Mouse (Mus musculus): Measurements from ENCODE around the gene Agmo. TPM values are rescaled to one million over a fixed set of nuclear protein-coding genes. Genes with fewer than 3 reads are reported as not detected.

Gene Agmo
- polyA plus RNA-seq (2015; fragmentation: Nextera tagmentation; extraction: Ambion mirVana): 1.0 and 1.1 TPM in 2 replicates

DNA sequence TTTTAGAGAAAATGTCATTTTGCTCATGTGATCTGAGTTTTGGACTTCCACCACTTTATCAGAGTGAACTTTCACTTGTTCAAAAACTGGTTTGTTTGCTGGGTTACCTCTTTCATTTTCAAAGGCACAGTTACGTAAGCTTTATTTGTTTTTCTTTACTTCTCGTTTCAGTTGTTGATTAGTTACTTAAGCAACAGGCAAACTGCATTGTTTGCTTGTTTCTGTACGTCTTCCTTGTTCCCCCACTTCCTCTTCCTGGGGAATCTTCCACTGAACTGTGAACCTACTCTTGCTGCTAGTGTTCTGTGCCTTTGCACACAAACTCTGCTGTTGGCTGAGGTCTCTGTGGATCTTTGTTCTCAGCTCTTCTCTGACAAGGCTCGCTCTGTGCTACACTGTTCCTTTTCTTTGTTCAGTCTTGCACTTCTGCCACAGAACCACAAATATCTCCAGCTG, at the start of gene Agmo:
Gene Agmo (plus strand): TSS at position 76 of the 456 bp plus-strand sequence.
- H3K9ac ChIP-seq: no peak within 1 kb of the TSS
- H3K4me2 ChIP-seq: no peak within 1 kb of the TSS
- no peaks in the 10 kb centered on the region for H3K9me3 ChIP-seq
- no peaks in the 10 kb centered on the region for H3K36me3 ChIP-seq
- WGBS: 56% methylated on average over 4 of the region's 4 CpGs
- ATAC-seq (ENCODE audit: low FRiP score, low read depth): 0 out of 2 replicates have a peak, but pooled peaks have one; percentile 38
- H3K27ac ChIP-seq (replicated peaks): 0 out of 2 replicates have a peak within 1 kb of the TSS, but pooled peaks have one; percentile 20
- no peaks in the 10 kb centered on the region for H3K4me1 ChIP-seq (replicated peaks)
- H3K27me3 ChIP-seq: no peaks in the 10 kb centered on the region
- no peak within 1 kb of the TSS for H3K4me3 ChIP-seq

DNA sequence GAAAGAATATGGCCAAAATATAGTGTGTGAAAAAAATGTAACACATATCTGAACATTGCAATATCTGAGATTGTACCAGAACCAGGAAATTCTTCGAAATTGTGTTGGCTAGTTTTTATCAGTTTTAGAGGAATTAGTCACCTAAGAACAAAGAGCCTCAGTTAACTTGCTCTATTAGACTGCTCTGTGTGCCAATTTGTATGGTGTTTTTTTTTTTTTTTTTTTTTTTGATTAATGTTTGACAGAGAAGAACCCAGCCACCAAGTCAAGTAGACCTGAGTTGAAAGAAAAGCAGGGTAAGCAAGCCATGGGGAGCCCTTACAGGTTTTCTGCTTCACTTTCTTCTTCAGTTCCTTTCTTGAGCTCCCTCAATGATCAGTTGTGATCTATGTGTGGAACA, 10.3 kb upstream of the Agmo start:
- Histone ChIP-seq H3K36me3 (no peaks in the 10 kb centered on the region), H3K9me3 (no peaks in the 10 kb centered on the region), H3K27me3 (no peaks in the 10 kb centered on the region), H3K4me2 (no peak overlapping the region), H3K9ac (no peak overlapping the region), H3K4me1 (replicated peaks) (no peaks in the 10 kb centered on the region), H3K27ac (replicated peaks) (no peak overlapping the region), H3K4me3 (no peak overlapping the region)
- WGBS: 90% methylated on average over 1 of the region's 1 CpGs
- no peak for ATAC-seq (ENCODE audit: low FRiP score, low read depth)

DNA sequence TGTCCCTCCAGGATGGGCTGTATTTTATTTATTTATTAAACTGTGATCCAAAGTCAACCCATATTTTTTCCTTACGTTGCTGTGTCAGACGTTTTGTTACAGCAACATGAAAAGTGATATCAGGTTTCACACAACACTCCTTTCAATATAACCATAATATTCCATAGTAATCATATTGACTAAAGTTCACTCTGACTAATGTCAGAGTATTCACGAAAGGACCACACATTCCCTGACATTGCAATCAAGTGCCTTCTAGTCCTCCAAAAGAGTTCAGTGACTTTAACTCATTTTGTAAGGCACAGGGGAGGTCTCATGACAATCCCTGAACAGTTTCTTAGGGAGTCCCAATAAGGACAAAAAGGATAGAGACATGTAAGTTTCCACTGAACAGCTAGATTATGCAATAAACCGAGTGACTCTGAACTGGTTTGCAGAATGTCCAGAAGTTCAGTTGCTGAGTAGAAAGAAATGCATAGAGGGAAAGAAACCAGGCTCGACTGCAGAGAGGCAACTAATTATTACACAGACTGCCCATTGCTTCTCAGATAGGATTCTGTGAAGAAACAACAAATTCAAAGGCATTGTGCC, 371 bp upstream of the Agmo start:
- 81% methylated on average over 5 of the region's 5 CpGs for WGBS
- H3K4me2 ChIP-seq: no peak overlapping the region

DNA sequence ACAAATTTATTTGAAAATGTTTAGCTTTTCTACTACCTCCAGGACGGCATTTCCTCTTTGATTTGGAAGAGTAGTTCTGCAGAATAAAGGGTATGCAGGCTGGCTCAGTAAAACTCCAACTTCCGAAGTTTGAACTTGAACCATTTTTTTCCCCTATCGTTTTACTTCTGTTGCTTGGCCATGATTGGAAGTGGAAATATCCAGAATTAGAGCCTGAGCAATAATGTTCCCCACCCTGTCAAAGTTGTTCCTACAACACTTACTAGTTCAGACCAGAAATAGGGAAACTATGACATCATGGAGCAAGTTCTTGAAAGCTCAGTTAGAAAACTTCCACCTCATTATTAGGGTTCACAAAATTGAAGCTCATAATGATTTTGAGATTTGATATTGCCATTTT, 1.0 kb downstream of the Agmo start:
- Histone ChIP-seq H3K27ac (replicated peaks) (no peak overlapping the region), H3K4me2 (no peak overlapping the region), H3K36me3 (no peaks in the 10 kb centered on the region), H3K9me3 (no peaks in the 10 kb centered on the region), H3K27me3 (no peaks in the 10 kb centered on the region), H3K4me1 (replicated peaks) (no peaks in the 10 kb centered on the region), H3K9ac (no peak overlapping the region), H3K4me3 (no peak overlapping the region)
- 91% methylated on average over 3 of the region's 3 CpGs for WGBS
- ATAC-seq (ENCODE audit: low FRiP score, low read depth): no peak

More for the DNA sequence above, 371 bp upstream of the Agmo start:
- Histone ChIP-seq H3K9ac (no peak overlapping the region), H3K9me3 (no peaks in the 10 kb centered on the region), H3K36me3 (no peaks in the 10 kb centered on the region), H3K4me3 (no peak overlapping the region), H3K27me3 (no peaks in the 10 kb centered on the region), H3K27ac (replicated peaks) (no peak overlapping the region), H3K4me1 (replicated peaks) (no peaks in the 10 kb centered on the region)
- no peak for ATAC-seq (ENCODE audit: low FRiP score, low read depth)

DNA sequence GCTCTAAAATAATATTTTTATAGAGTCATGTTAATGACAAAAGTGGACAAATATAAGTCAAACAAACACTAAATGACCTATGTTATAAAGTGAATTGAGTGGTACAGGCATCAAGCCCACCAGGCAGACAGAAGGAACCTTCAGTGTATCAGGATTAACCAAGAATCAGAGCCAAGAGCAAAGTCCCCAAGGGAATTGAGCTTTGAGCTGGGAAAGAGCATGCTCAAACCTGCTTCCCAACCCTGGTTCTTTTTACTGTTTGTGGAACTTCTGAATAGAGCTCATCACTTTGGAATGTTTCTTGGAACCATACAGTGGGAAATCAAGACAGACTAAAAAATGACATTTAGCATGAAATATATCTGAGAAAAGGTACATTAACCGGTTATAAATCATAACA, 3.4 kb downstream of the Agmo start:
- H3K27ac ChIP-seq (replicated peaks): no peak overlapping the region
- H3K27me3 ChIP-seq: no peaks in the 10 kb centered on the region
- no peak overlapping the region for H3K9ac ChIP-seq
- 98% methylated on average over 1 of the region's 1 CpGs for WGBS
- ATAC-seq (ENCODE audit: low FRiP score, low read depth): no peak
- H3K4me2 ChIP-seq: no peak overlapping the region
- H3K4me1 ChIP-seq (replicated peaks): no peaks in the 10 kb centered on the region
- no peaks in the 10 kb centered on the region for H3K9me3 ChIP-seq
- H3K4me3 ChIP-seq: no peak overlapping the region
- H3K36me3 ChIP-seq: no peaks in the 10 kb centered on the region

DNA sequence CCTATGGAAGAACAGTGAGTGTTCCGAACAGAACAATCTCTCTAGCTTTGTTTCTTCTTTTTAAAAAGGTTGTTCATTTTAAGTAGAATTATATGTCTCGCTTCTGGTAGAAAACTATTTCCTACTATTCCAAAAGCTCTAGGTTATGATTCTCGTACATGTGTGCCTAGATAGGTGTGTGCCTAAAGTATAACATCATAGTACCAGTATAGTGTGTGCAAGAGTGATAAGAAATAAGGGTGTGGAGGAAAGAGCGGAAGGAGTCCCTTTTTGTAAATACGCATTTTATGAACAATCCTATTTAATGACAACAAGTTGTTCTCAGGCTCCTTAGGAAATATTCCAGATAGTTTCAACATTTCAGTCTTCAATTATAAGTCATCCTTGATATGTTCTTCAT, 10.2 kb downstream of the Agmo start:
- no peaks in the 10 kb centered on the region for H3K4me1 ChIP-seq (replicated peaks)
- no peaks in the 10 kb centered on the region for H3K27me3 ChIP-seq
- no peak overlapping the region for H3K4me2 ChIP-seq
- H3K27ac ChIP-seq (replicated peaks): no peak overlapping the region
- H3K36me3 ChIP-seq: no peaks in the 10 kb centered on the region
- 96% methylated on average over 5 of the region's 5 CpGs for WGBS
- H3K9me3 ChIP-seq: no peaks in the 10 kb centered on the region
- H3K4me3 ChIP-seq: no peak overlapping the region
- ATAC-seq (ENCODE audit: low FRiP score, low read depth): no peak
- no peak overlapping the region for H3K9ac ChIP-seq

DNA sequence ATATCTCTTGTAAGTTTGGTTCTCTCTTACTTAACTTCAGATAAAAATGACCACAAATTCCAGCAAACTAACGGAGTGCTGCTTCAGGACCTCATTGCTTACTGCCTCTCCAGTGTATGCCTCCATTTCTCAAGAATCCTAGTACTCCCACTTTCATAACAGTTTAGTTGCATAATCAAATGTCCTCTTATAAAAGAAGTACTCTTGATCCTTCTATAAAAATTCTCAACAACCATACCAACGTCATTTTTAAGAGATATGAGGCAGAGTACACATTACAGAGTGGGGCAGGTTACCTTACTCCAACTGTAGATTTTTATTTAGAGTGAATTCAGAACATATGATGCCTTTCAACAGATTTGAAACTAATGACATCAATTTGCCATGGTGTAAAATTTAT, 15.7 kb downstream of the Agmo start:
- H3K9ac ChIP-seq: no peak overlapping the region
- no peaks in the 10 kb centered on the region for H3K4me1 ChIP-seq (replicated peaks)
- no peak overlapping the region for H3K4me3 ChIP-seq
- H3K27ac ChIP-seq (replicated peaks): no peak overlapping the region
- no peak overlapping the region for H3K4me2 ChIP-seq
- no peaks in the 10 kb centered on the region for H3K9me3 ChIP-seq
- ATAC-seq (ENCODE audit: low FRiP score, low read depth): no peak
- no peaks in the 10 kb centered on the region for H3K36me3 ChIP-seq
- no peaks in the 10 kb centered on the region for H3K27me3 ChIP-seq
- 79% methylated on average over 2 of the region's 2 CpGs for WGBS

DNA sequence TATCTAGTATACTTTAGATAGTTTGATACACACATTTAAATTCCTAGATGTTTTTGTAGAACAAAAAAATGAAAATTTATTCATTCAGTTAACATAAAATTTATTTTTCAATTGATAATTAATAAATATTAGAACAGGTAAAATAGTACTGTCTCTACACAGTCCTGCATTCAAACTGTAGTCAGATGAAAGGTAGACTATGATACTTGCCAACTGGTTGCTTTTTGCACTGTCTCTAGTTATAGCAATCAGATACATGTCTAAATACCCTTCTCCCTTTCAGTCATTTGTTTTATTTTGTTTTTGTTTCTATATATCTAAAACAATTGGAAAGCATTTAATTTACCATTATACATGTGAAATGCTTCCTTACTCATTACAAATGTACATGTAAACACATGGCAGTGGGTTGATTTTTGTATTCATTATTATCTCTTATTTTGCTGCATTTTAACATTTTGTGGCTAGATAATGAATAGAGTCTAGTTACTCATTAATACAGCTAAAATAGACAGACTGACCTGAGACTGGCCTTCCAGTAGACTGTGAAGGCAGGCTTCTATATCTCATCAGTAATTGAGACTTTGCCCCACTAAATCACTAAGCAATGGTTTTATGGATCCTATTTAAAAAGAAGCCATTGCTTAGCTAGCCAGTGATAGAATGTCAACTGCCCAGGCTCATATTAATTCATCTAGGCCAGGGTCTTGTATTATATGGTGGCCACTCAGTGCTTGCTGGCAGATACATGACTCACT, 18.5 kb downstream of the Agmo start:
- no peaks in the 10 kb centered on the region for H3K9me3 ChIP-seq
- no peaks in the 10 kb centered on the region for H3K36me3 ChIP-seq
- no peak for ATAC-seq (ENCODE audit: low FRiP score, low read depth)

DNA sequence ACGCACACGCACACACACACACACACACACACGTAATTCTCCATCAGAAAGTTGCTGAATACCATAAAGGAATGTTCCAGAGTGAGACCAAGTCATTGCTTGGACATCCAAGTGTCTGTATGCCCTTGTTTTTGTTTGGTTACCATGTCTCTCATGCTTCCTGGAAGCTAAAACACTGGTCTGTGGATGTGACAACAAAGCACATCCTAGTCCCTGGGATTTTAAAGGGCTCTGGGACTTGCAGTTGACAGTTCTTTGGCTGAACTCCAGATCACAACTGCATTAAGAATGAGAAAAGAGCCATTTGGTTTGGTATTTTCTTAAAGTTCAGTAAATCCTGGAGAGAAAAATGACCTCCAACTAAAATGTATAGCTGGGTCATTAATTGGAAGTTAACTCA, 22.2 kb downstream of the Agmo start:
- Histone ChIP-seq H3K4me1 (replicated peaks) (no peaks in the 10 kb centered on the region), H3K27me3 (no peaks in the 10 kb centered on the region), H3K4me3 (no peak overlapping the region), H3K4me2 (no peak overlapping the region), H3K9ac (no peak overlapping the region), H3K9me3 (no peaks in the 10 kb centered on the region), H3K36me3 (no peaks in the 10 kb centered on the region), H3K27ac (replicated peaks) (no peak overlapping the region)
- 91% methylated on average over 3 of the region's 3 CpGs for WGBS
- no peak for ATAC-seq (ENCODE audit: low FRiP score, low read depth)

More for the DNA sequence above, 18.5 kb downstream of the Agmo start:
- no peak overlapping the region for H3K4me2 ChIP-seq
- no peak overlapping the region for H3K4me3 ChIP-seq
- no peak overlapping the region for H3K27ac ChIP-seq (replicated peaks)
- H3K4me1 ChIP-seq (replicated peaks): no peaks in the 10 kb centered on the region
- no peaks in the 10 kb centered on the region for H3K27me3 ChIP-seq
- no peak overlapping the region for H3K9ac ChIP-seq

DNA sequence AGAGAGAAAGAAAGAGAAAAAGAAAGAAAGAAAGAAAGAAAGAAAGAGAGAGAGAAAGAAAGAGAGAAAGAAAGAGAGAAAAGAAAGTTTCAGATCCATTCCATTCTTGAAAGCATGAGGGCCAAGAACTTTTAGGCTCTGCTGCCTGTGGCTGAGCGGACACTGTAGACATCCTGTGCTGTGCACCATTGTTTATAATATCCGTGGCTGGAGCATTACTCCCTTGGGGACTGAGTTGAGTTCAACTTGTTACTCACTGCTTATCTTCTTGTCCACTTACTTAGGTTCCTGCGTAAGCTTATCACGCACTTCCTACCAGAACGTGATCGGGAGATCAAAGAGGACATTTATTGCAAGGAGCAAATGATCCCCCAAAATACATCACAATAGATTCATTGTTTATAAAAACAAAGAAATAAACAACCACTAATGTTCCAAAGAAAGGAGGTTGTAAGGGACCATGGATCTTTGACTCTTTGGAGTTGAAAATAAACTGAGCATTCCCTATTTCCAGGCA, 27.3 kb downstream of the Agmo start:
- no peak for ATAC-seq (ENCODE audit: low FRiP score, low read depth)
- Histone ChIP-seq H3K4me1 (replicated peaks) (no peaks in the 10 kb centered on the region), H3K4me3 (no peak overlapping the region), H3K36me3 (no peaks in the 10 kb centered on the region), H3K27ac (replicated peaks) (no peak overlapping the region), H3K9me3 (no peaks in the 10 kb centered on the region), H3K4me2 (no peak overlapping the region), H3K27me3 (no peaks in the 10 kb centered on the region), H3K9ac (no peak overlapping the region)
- WGBS: 61% methylated on average over 6 of the region's 6 CpGs

DNA sequence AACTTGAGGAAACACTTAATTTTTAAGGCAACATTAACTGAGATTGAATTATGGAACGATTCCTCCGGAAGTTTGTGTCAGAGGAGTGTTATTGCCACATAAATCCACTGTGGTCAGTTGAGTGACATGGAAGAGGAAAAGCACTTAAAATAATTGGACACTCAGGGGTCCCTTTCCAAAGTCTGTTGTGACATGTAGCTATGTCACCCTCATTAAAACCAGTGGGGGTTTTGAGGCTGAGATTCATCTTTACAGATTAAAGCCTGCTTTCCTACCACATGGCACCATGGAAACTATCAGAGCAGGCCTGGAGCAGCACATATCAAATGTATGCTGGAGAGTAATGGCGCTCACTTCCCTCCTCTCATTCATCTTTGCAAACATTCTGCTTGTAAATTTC, 31.2 kb downstream of the Agmo start:
- H3K36me3 ChIP-seq: no peaks in the 10 kb centered on the region
- 84% methylated on average over 3 of the region's 3 CpGs for WGBS
- ATAC-seq (ENCODE audit: low FRiP score, low read depth): no peak
- no peaks in the 10 kb centered on the region for H3K27me3 ChIP-seq
- no peak overlapping the region for H3K9ac ChIP-seq
- H3K9me3 ChIP-seq: no peaks in the 10 kb centered on the region
- no peak overlapping the region for H3K4me3 ChIP-seq
- H3K4me2 ChIP-seq: no peak overlapping the region
- no peaks in the 10 kb centered on the region for H3K4me1 ChIP-seq (replicated peaks)
- no peak overlapping the region for H3K27ac ChIP-seq (replicated peaks)

DNA sequence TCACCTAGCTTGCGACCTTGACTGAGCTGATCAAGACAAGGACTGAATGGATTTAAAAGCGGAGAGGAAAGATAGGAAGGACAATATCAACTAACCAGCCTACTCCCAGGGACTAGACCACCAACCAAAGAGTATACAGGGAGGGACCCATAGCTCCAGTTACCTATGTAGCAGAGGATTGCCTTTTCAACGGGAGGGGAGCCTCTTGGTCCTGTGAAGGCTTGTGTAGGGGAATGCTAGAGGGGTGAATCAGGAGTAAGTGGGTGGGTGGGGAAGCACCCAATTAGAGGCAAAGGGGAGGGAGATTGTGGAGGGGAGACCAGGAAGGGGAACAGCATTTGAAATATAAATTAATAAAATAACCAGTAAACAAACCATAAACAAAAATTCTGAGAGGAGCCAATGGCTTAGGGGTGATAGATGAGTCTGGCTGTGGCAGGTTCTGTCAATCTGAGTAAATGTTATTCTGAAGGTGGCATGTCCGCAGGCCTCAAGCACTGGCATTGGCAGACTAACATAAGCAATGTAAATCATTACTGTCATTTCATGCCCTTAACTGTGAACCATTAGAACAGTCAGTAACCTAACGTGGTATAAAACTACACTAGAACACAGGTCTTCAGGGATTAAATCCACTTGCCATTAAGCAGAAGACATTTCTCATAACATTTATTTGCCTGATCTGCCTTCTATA, 32.7 kb downstream of the Agmo start:
- 75% methylated on average over 5 of the region's 5 CpGs for WGBS
- H3K4me2 ChIP-seq: no peak overlapping the region
- no peak overlapping the region for H3K27ac ChIP-seq (replicated peaks)
- H3K9me3 ChIP-seq: no peaks in the 10 kb centered on the region
- H3K27me3 ChIP-seq: no peaks in the 10 kb centered on the region
- H3K9ac ChIP-seq: no peak overlapping the region
- H3K4me1 ChIP-seq (replicated peaks): no peaks in the 10 kb centered on the region
- H3K36me3 ChIP-seq: no peaks in the 10 kb centered on the region
- ATAC-seq (ENCODE audit: low FRiP score, low read depth): no peak
- no peak overlapping the region for H3K4me3 ChIP-seq

Measured in hindbrain, embryonic 15.5 days (tissue).